Mouse (Mus musculus): ENCODE data around the gene Disp2. TPM values are rescaled to one million over a fixed set of nuclear protein-coding genes. Genes with fewer than 3 reads are reported as not detected.

The Disp2 gene
- polyA plus RNA-seq, 1 experiment: 0.06 TPM

DNA sequence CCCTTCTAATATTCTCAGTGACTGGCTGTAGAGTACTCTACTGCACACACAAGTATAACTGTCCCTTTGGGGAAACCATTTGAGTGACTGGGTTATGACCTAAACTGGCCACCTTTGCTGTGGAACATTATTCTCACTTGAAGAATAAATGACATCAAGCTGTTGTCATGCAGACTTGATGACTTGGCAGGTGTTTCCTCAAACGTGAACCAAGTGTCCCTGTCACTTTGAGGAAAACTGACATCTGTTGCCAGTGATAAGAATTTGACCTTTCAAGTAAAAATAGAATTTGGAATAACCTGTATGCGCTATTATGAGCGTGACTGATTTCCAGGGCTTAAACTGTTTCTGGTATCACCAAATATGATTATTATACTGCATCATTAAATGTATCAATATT, 39.2 kb upstream of the Disp2 start:
- no peaks in the 10 kb centered on the region for H3K79me2 ChIP-seq (ENCODE audit: control insufficient read depth, insufficient read depth)
- no peak overlapping the region for H3K4me2 ChIP-seq (ENCODE audit: low read depth)
- no peaks in the 10 kb centered on the region for H3K36me3 ChIP-seq (ENCODE audit: control insufficient read depth, insufficient read depth)
- no peak overlapping the region for H3K4me3 ChIP-seq
- TF ChIP-seq MYOD1 (IDR thresholded peaks at IDR 0.05; ENCODE audit: control insufficient read depth in 1 of 3, insufficient read length in 2 of 3, low read depth in 2 of 3) (peak in 1 of 3 experiments; percentile 2), REST (IDR thresholded peaks at IDR 0.05; ENCODE audit: insufficient read depth, insufficient read length) (no peak), POLR2AphosphoS2 (IDR thresholded peaks at IDR 0.05; ENCODE audit: insufficient read length, low read depth) (no peak), POLR2A (IDR thresholded peaks at IDR 0.05; ENCODE audit: insufficient read length, low read depth) (no peak), CEBPB (IDR thresholded peaks at IDR 0.05; ENCODE audit: insufficient read depth, poor library complexity, severe bottlenecking) (no peak), TCF12 (IDR thresholded peaks at IDR 0.05; ENCODE audit: insufficient read depth, poor library complexity, severe bottlenecking) (no peak), USF1 (IDR thresholded peaks at IDR 0.05; ENCODE audit: low read depth) (no peak), SRF (IDR thresholded peaks at IDR 0.05; ENCODE audit: control insufficient read depth, insufficient read length, low read depth) (no peak)
- H3ac ChIP-seq (ENCODE audit: control insufficient read depth, insufficient read length): no peak overlapping the region
- peaks cover 6% of the 10 kb centered on the region for H3K27me3 ChIP-seq (ENCODE audit: control insufficient read depth, insufficient read depth, insufficient read length)

DNA sequence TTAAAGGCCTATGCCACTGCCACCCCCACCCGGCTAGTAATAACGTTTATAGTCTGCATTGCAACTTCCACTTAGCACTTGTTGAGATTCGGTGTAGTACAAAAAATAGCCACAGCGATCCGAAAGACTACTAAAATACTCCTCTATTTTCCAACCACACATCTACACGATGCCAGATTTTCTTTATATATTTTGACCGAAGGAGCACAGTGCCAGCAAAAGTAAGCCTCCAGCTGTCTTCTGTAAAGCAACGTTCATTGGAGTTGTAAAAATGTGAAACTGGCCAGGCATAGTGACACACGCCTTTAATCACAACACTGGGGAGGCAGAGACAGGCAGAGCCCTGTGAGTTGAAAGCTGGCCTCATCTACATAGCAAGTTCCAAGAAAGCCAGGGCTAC, 38.3 kb upstream of the Disp2 start:
- Histone ChIP-seq H3K4me3 (no peak overlapping the region), H3K79me2 (ENCODE audit: control insufficient read depth, insufficient read depth) (no peaks in the 10 kb centered on the region), H3ac (ENCODE audit: control insufficient read depth, insufficient read length) (no peak overlapping the region), H3K4me2 (ENCODE audit: low read depth) (no peak overlapping the region), H3K27me3 (ENCODE audit: control insufficient read depth, insufficient read depth, insufficient read length) (peaks cover under 1% of the 10 kb centered on the region), H3K36me3 (ENCODE audit: control insufficient read depth, insufficient read depth) (no peaks in the 10 kb centered on the region)
- TF ChIP-seq USF1 (IDR thresholded peaks at IDR 0.05; ENCODE audit: low read depth): no peak
- TF ChIP-seq MYOG (IDR thresholded peaks at IDR 0.05; ENCODE audit: control insufficient read depth in 1 of 3, insufficient read depth in 1 of 3, insufficient read length in 2 of 3, low read depth in 2 of 3): peak in 1 of 3 experiments; percentile 43

DNA sequence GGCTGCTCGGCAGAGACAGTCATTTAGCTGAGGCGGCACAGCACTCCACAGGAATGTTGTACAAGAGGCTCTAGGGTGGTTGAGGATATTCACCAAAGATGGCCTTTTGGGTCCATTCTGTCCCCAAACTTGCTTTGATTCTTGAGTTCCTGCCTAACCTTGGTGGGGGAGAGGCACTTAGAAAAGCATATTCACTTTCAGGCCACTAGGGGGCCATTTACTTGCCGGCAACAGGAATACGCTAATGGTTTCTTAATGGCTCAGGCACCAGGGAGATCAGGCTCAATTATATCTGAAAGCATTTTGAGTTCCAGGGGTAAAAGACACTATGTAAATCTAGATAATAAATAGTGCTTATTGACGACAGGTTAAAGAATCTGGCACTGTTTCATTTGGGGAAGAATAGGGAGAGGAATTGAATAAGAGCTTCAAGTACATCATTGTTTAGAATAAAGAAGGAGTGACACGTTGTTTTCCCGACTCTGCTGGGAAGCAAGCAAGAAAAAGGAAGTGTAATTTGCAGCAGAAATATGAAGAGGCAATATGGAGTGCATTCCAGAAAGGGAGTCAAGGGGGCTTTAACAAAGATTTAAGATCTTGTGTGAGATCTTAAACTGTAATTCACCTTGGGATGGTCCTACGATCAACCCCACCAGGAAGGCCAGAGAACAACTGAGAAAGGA, 36.1 kb upstream of the Disp2 start:
- TF ChIP-seq USF1 (IDR thresholded peaks at IDR 0.05; ENCODE audit: low read depth): no peak
- TF ChIP-seq POLR2AphosphoS2 (IDR thresholded peaks at IDR 0.05; ENCODE audit: insufficient read length, low read depth): no peak
- TF ChIP-seq CEBPB (IDR thresholded peaks at IDR 0.05; ENCODE audit: insufficient read depth, poor library complexity, severe bottlenecking): no peak
- no peak for TF ChIP-seq MYOG (IDR thresholded peaks at IDR 0.05; ENCODE audit: control insufficient read depth in 1 of 3, insufficient read depth in 1 of 3, insufficient read length in 2 of 3, low read depth in 2 of 3)
- no peak for TF ChIP-seq MAX (IDR thresholded peaks at IDR 0.05; ENCODE audit: low read depth)
- no peak overlapping the region for H3K4me2 ChIP-seq (ENCODE audit: low read depth)

GRCm38 (mm10) chr2:118744621-118745020, 34.9 kb upstream of the Disp2 start:
- peak overlapping the region; percentile 49 for H3K4me3 ChIP-seq
- H3K36me3 ChIP-seq (ENCODE audit: control insufficient read depth, insufficient read depth): no peaks in the 10 kb centered on the region
- H3ac ChIP-seq (ENCODE audit: control insufficient read depth, insufficient read length): no peak overlapping the region
- TF ChIP-seq SRF (IDR thresholded peaks at IDR 0.05; ENCODE audit: control insufficient read depth, insufficient read length, low read depth): no peak
- no peaks in the 10 kb centered on the region for H3K27me3 ChIP-seq (ENCODE audit: control insufficient read depth, insufficient read depth, insufficient read length)
- no peaks in the 10 kb centered on the region for H3K79me2 ChIP-seq (ENCODE audit: control insufficient read depth, insufficient read depth)
- H3K4me2 ChIP-seq (ENCODE audit: low read depth): peak overlapping the region; percentile 75

More for the DNA sequence above, 36.1 kb upstream of the Disp2 start:
- H3K36me3 ChIP-seq (ENCODE audit: control insufficient read depth, insufficient read depth): no peaks in the 10 kb centered on the region
- H3K27me3 ChIP-seq (ENCODE audit: control insufficient read depth, insufficient read depth, insufficient read length): no peaks in the 10 kb centered on the region
- H3K79me2 ChIP-seq (ENCODE audit: control insufficient read depth, insufficient read depth): no peaks in the 10 kb centered on the region
- no peak overlapping the region for H3ac ChIP-seq (ENCODE audit: control insufficient read depth, insufficient read length)
- no peak overlapping the region for H3K4me3 ChIP-seq

DNA sequence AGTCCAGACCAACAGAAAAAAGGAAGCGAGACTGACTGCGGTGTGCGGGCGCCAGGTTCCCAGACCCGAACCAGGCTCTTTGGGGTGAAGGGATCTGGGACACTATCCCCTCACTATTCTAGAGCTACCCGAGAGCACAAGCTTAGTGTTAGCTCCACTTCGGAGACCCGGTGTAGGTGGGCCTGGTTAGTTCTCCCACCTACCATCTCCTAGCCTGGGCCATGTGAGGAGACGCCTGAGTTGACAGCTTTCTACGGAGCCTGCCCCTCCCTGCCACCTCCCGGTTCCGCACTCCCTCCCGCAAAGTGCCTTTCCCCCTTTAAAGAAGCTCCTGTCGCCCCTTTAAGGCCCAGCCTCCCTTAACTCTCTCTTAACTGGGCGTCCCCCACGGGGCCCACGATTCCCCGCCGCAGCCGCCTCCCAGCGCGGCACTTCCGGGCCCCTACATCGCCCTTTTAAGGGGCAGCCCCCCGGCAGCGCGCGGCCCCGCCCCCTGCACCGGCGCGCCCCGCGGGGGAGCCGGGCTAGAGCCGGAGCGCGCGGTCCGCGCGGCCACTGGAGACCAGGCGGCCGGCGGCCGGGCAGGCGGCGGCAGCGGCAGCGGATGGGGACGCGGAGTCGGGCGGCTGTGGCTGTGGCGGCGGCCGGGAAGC, 34.2 kb upstream of the Disp2 start, which contains the start of gene Inafm2:
Inafm2 (plus strand) TSS at position 527 of the 653 bp plus-strand sequence.
- Histone ChIP-seq H3K79me2 (ENCODE audit: control insufficient read depth, insufficient read depth) (no peaks in the 10 kb centered on the region), H3K27me3 (ENCODE audit: control insufficient read depth, insufficient read depth, insufficient read length) (no peaks in the 10 kb centered on the region), H3ac (ENCODE audit: control insufficient read depth, insufficient read length) (peak within 1 kb of the TSS; percentile 80), H3K36me3 (ENCODE audit: control insufficient read depth, insufficient read depth) (no peaks in the 10 kb centered on the region), H3K4me3 (peak within 1 kb of the TSS; percentile 49), H3K4me2 (ENCODE audit: low read depth) (peak within 1 kb of the TSS; percentile 75)
- TF ChIP-seq USF1 (IDR thresholded peaks at IDR 0.05; ENCODE audit: low read depth): no peak
- TF ChIP-seq TCF12 (IDR thresholded peaks at IDR 0.05; ENCODE audit: insufficient read depth, poor library complexity, severe bottlenecking): no peak
- TF ChIP-seq MYOG (IDR thresholded peaks at IDR 0.05; ENCODE audit: control insufficient read depth in 1 of 3, insufficient read depth in 1 of 3, insufficient read length in 2 of 3, low read depth in 2 of 3): peak in 1 of 3 experiments; percentile 4
- peak; percentile 82 for TF ChIP-seq POLR2AphosphoS2 (IDR thresholded peaks at IDR 0.05; ENCODE audit: insufficient read length, low read depth)
- TF ChIP-seq MAX (IDR thresholded peaks at IDR 0.05; ENCODE audit: low read depth): no peak
- no peak for TF ChIP-seq CEBPB (IDR thresholded peaks at IDR 0.05; ENCODE audit: insufficient read depth, poor library complexity, severe bottlenecking)
- TF ChIP-seq POLR2A (IDR thresholded peaks at IDR 0.05; ENCODE audit: insufficient read length, low read depth): peak; percentile 88
- no peak for TF ChIP-seq SRF (IDR thresholded peaks at IDR 0.05; ENCODE audit: control insufficient read depth, insufficient read length, low read depth)
- peak; percentile 31 for TF ChIP-seq E2F4 (IDR thresholded peaks at IDR 0.05; ENCODE audit: insufficient read depth)
- TF ChIP-seq REST (IDR thresholded peaks at IDR 0.05; ENCODE audit: insufficient read depth, insufficient read length): no peak
- no peak for TF ChIP-seq TCF3 (IDR thresholded peaks at IDR 0.05; ENCODE audit: insufficient read length, low read depth)
- peak in 1 of 3 experiments; percentile 31 for TF ChIP-seq MYOD1 (IDR thresholded peaks at IDR 0.05; ENCODE audit: control insufficient read depth in 1 of 3, insufficient read length in 2 of 3, low read depth in 2 of 3)

All from myocyte (in vitro differentiated cells).